Mouse (Mus musculus): ENCODE results near the gene Susd5.

The Susd5 gene

GRCm38 (mm10) chr9:114057090-114057796 lies at the start of gene Susd5:
TSS of gene Susd5 (plus strand) at chr9:114057140.
- no peak for DNase-seq

GRCm38 (mm10) chr9:114007850-114008350 lies 49.0 kb upstream of the Susd5 start:
- DNase-seq = no peak

GRCm38 (mm10) chr9:114009526-114009925 lies 47.4 kb upstream of the Susd5 start:
- DNase-seq = no peak

- no peak for DNase-seq
Observed at GRCm38 (mm10) chr9:114011203-114011602, 45.7 kb upstream of the Susd5 start.

GRCm38 (mm10) chr9:114014034-114014433 lies 42.9 kb upstream of the Susd5 start:
- no peak for DNase-seq

GRCm38 (mm10) chr9:114015724-114016123 lies 41.2 kb upstream of the Susd5 start:
- DNase-seq = peak in 1 of 2 experiments; percentile 15

- no peak for DNase-seq
Observed at GRCm38 (mm10) chr9:114016402-114016801, 40.5 kb upstream of the Susd5 start.

GRCm38 (mm10) chr9:114019012-114019762 lies 37.8 kb upstream of the Susd5 start:
- no peak for DNase-seq

GRCm38 (mm10) chr9:114022141-114022540 lies 34.8 kb upstream of the Susd5 start:
- DNase-seq = no peak

GRCm38 (mm10) chr9:114025182-114025581 lies 31.8 kb upstream of the Susd5 start:
- DNase-seq = no peak

GRCm38 (mm10) chr9:114025846-114026245 lies 31.1 kb upstream of the Susd5 start:
- DNase-seq = no peak

GRCm38 (mm10) chr9:114026261-114026934 lies 30.5 kb upstream of the Susd5 start:
- DNase-seq = peak; percentile 76 to 85

GRCm38 (mm10) chr9:114040945-114041344 lies 16.0 kb upstream of the Susd5 start:
- DNase-seq = no peak

GRCm38 (mm10) chr9:114042490-114042889 lies 14.4 kb upstream of the Susd5 start:
- no peak for DNase-seq

GRCm38 (mm10) chr9:114044446-114044845 lies 12.5 kb upstream of the Susd5 start:
- no peak for DNase-seq

GRCm38 (mm10) chr9:114046028-114046427 lies 10.9 kb upstream of the Susd5 start, which contains the start of gene Fbxl2:
TSS of gene Fbxl2 (minus strand) at chr9:114046191.
- no peak for DNase-seq

- no peak for DNase-seq
Observed at GRCm38 (mm10) chr9:114046676-114047075, 10.3 kb upstream of the Susd5 start.

GRCm38 (mm10) chr9:114050106-114050505 lies 6.8 kb upstream of the Susd5 start:
- no peak for DNase-seq

GRCm38 (mm10) chr9:114050778-114051177 lies 6.2 kb upstream of the Susd5 start:
- no peak for DNase-seq

- DNase-seq = no peak
Observed at GRCm38 (mm10) chr9:114052031-114052430, 4.9 kb upstream of the Susd5 start.

GRCm38 (mm10) chr9:114052866-114053265 lies 4.1 kb upstream of the Susd5 start:
- no peak for DNase-seq

- DNase-seq = no peak
Observed at GRCm38 (mm10) chr9:114068494-114069053, 11.6 kb downstream of the Susd5 start.

- DNase-seq = no peak
Observed at GRCm38 (mm10) chr9:114069372-114069771, 12.4 kb downstream of the Susd5 start.
